Mouse (Mus musculus) midbrain, postnatal 0 days (tissue): ENCODE results near the gene Skor1. TPM values are rescaled to one million over a fixed set of nuclear protein-coding genes. Genes with fewer than 3 reads are reported as not detected.

Experiments
- ATAC-seq: fragments of 200-750 bp; cut with Nextera tagmentation; 2 replicates; pipeline ENCODE4 v1.8.0; 2017; ENCODE audit warnings: moderate number of reproducible peaks, mild to moderate bottlenecking, moderate TSS enrichment, moderate library complexity; ENCODE audit not compliant: low FRiP score
- DNase-seq: peaks from one replicate; pipeline ENCODE4 v3.0.0-alpha.2; 2015; ENCODE audit warnings: low spot score
- H3K27ac ChIP-seq: fragments of 300-500 bp; sonication (generic); 2 replicates; pipeline ENCODE4 v1.5.1; 2014; ENCODE audit warnings: low read depth, mild to moderate bottlenecking, low read length, mixed read lengths
- H3K27me3 ChIP-seq: fragments of 300-500 bp; sonication (generic); 2 replicates; pipeline ENCODE4 v1.6.1; 2014; ENCODE audit warnings: low read length, control low read depth, mixed read lengths; ENCODE audit not compliant: insufficient read depth
- H3K36me3 ChIP-seq: fragments of 300-500 bp; sonication (generic); 2 replicates; pipeline ENCODE4 v1.6.1; 2014; ENCODE audit warnings: low read length, control low read depth, mixed read lengths; ENCODE audit not compliant: insufficient read depth
- H3K4me1 ChIP-seq: fragments of 300-500 bp; sonication (generic); 2 replicates; pipeline ENCODE4 v1.6.1; 2014; ENCODE audit warnings: mild to moderate bottlenecking, control low read depth, antibody characterized with exemption, low read length, mixed read lengths; ENCODE audit not compliant: insufficient read depth
- H3K4me2 ChIP-seq: fragments of 300-500 bp; sonication (generic); 2 replicates; pipeline ENCODE4 v1.6.1; 2014; ENCODE audit warnings: low read depth, mild to moderate bottlenecking, low read length, mixed read lengths; ENCODE audit not compliant: poor library complexity, severe bottlenecking
- H3K4me3 ChIP-seq: fragments of 300-500 bp; sonication (generic); 2 replicates; pipeline ENCODE4 v1.5.1; 2014; ENCODE audit warnings: low read depth, mild to moderate bottlenecking, low read length, moderate library complexity
- H3K9ac ChIP-seq: fragments of 300-500 bp; sonication (generic); replicated peaks from 2 replicates; pipeline ENCODE4 v1.6.1; 2014; ENCODE audit warnings: mild to moderate bottlenecking, low read length, moderate library complexity, mixed read lengths; ENCODE audit not compliant: poor library complexity, severe bottlenecking
- H3K9me3 ChIP-seq: fragments of 300-500 bp; sonication (generic); 2 replicates; pipeline ENCODE4 v1.6.1; 2016; ENCODE audit warnings: low read length, control low read depth
- CTCF ChIP-seq: IDR thresholded peaks from 2 replicates; pipeline ENCODE4 v1.5.1; 2016; ENCODE audit warnings: antibody characterized with exemption, mild to moderate bottlenecking
- WGBS: fragments of 180-500 bp; shearing (Covaris S2); extraction: QIAGEN DNeasy Blood & Tissue Kit; methylation state at CpG from one replicate; pipeline ENCODE4 v1.1.7; 2014; 5-methylcytosine and 5-hydroxymethylcytosine counted together
- polyA plus RNA-seq: library from polyadenylated mRNA; unstranded; fragments of >200 nt; fragmentation: Nextera tagmentation; extraction: Ambion mirVana; gene quantifications from 2 replicates; pipeline ENCODE4 v1.2.1, GENCODE M21; 2015
- total RNA-seq: library from RNA; depleted of rRNA; stranded (reverse); fragments of >200 nt; gene quantifications from 2 replicates; pipeline ENCODE4 v1.2.3, GENCODE M21; 2014

The Skor1 gene
- total and polyA plus RNA-seq, 2 experiments from 2014 or later = 0.26 to 5.5 TPM

GRCm38 (mm10) chr9:63123451-63124438 is 25.0 kb downstream of the Skor1 start:
- peak; percentile 89 for ATAC-seq
- 6% methylated on average over 30 of the region's 30 CpGs for WGBS
- Histone ChIP-seq H3K4me2 (peak overlapping the region; percentile 90), H3K27me3 (no peaks in the 10 kb centered on the region), H3K9ac (peak overlapping the region; percentile 56; the same call in 1 of the 2 replicates), H3K4me1 (no peaks in the 10 kb centered on the region), H3K27ac (peak overlapping the region; percentile 34; the same call in 1 of the 2 replicates), H3K9me3 (no peaks in the 10 kb centered on the region), H3K36me3 (no peaks in the 10 kb centered on the region), H3K4me3 (peak overlapping the region; percentile 47)
- peak; percentile 100 for TF ChIP-seq CTCF
- peak; percentile 93 for DNase-seq

- no peak for ATAC-seq
- no peaks in the 10 kb centered on the region for H3K27me3 ChIP-seq
- H3K36me3 ChIP-seq = no peaks in the 10 kb centered on the region
- no peak overlapping the region for H3K4me3 ChIP-seq
- no peak overlapping the region for H3K4me2 ChIP-seq
- no peak for TF ChIP-seq CTCF
- 35% methylated on average over 8 of the region's 8 CpGs for WGBS
- DNase-seq = no peak
- no peak overlapping the region for H3K9ac ChIP-seq
- no peaks in the 10 kb centered on the region for H3K9me3 ChIP-seq
- H3K4me1 ChIP-seq = no peaks in the 10 kb centered on the region
- H3K27ac ChIP-seq = no peak overlapping the region
Observed at GRCm38 (mm10) chr9:63122161-63122833, 26.5 kb downstream of the Skor1 start.

GRCm38 (mm10) chr9:63118385-63118784 is 30.4 kb downstream of the Skor1 start:
- WGBS = 61% methylated on average over 5 of the region's 5 CpGs
- no peak overlapping the region for H3K4me2 ChIP-seq
- H3K27ac ChIP-seq = no peak overlapping the region
- TF ChIP-seq CTCF = no peak
- no peak overlapping the region for H3K4me3 ChIP-seq
- H3K4me1 ChIP-seq = no peaks in the 10 kb centered on the region
- ATAC-seq (no peak), DNase-seq (no peak)
- H3K27me3 ChIP-seq = no peaks in the 10 kb centered on the region
- no peak overlapping the region for H3K9ac ChIP-seq
- no peaks in the 10 kb centered on the region for H3K36me3 ChIP-seq
- H3K9me3 ChIP-seq = no peaks in the 10 kb centered on the region

GRCm38 (mm10) chr9:63112514-63112913 is 36.2 kb downstream of the Skor1 start:
- DNase-seq (no peak), ATAC-seq (no peak)
- H3K9me3 ChIP-seq = no peaks in the 10 kb centered on the region
- TF ChIP-seq CTCF = no peak
- no peaks in the 10 kb centered on the region for H3K27me3 ChIP-seq
- H3K9ac ChIP-seq = no peak overlapping the region
- H3K36me3 ChIP-seq = no peaks in the 10 kb centered on the region
- H3K4me3 ChIP-seq = no peak overlapping the region
- H3K27ac ChIP-seq = no peak overlapping the region
- H3K4me2 ChIP-seq = no peak overlapping the region
- no peaks in the 10 kb centered on the region for H3K4me1 ChIP-seq
- WGBS = 64% methylated on average over 3 of the region's 3 CpGs

GRCm38 (mm10) chr9:63109782-63110087 is 39.0 kb downstream of the Skor1 start:
- no peak overlapping the region for H3K9ac ChIP-seq
- no peak overlapping the region for H3K4me2 ChIP-seq
- H3K9me3 ChIP-seq = no peaks in the 10 kb centered on the region
- WGBS = 26% methylated on average over 2 of the region's 2 CpGs
- no peaks in the 10 kb centered on the region for H3K4me1 ChIP-seq
- H3K4me3 ChIP-seq = no peak overlapping the region
- H3K27ac ChIP-seq = peak overlapping the region; percentile 55; the same call in 1 of the 2 replicates
- no peaks in the 10 kb centered on the region for H3K36me3 ChIP-seq
- DNase-seq (no peak), ATAC-seq (no peak)
- TF ChIP-seq CTCF = no peak
- no peaks in the 10 kb centered on the region for H3K27me3 ChIP-seq
